Mouse (Mus musculus): ENCODE data around the gene Rybp. TPM values are rescaled to one million over a fixed set of nuclear protein-coding genes. Genes with fewer than 3 reads are reported as not detected.
A peak's percentile ranks its signal among the peaks of the same experiment; 100 is the strongest.

The Rybp gene
- 19.0 and 19.4 TPM in 2 replicates for polyA plus RNA-seq (2015; fragmentation: Nextera tagmentation; extraction: Ambion mirVana)

DNA sequence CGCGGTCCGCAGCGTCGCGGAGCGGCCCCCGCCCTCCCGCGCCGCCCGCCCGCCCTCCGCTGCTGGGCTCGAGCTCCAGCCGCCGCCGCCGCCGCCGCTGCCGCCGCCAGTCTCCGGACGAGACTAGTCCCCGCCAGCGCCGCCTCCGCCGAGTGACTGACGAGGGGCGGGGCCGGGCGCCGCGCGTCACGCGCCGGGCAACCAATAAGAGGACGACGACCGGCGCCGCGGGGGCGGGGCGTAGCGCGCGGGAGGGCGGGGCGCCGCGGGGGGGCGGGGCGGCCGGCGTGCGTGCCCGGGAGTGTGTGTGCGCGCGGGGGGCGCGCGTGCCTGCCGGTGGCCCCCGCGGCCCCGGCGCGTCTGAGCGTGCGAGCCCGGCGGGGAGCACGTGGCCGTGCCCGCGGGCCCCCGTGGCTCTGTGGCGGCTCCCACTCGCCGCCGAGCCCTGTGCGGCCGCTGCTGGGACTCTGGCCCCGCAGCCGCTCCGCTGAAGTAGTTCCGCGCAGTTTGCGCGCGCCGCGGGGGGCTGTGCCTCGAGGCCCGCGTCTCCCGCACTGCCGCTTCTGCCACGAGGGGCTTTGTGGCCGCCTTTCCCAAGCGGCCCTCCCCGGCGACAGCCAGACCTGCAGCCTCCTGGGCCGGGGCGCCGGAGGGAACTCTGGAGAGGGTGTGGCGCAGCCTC, at the start of gene Rybp:
Gene Rybp, minus strand, starts transcription at position 152 of the 682 bp plus-strand sequence.
- H3K4me2 ChIP-seq = peak within 1 kb of the TSS; percentile 99
- no peaks in the 10 kb centered on the region for H3K27me3 ChIP-seq (replicated peaks)
- H3K9me3 ChIP-seq = no peaks in the 10 kb centered on the region
- H3K9ac ChIP-seq = peak within 1 kb of the TSS; percentile 78
- H3K27ac ChIP-seq = peak within 1 kb of the TSS; percentile 96
- WGBS = under 1% methylated on average over 43 of the region's 112 CpGs
- ATAC-seq (ENCODE audit: insufficient read depth, low FRiP score, low read depth) = peak; percentile 94
- H3K4me1 ChIP-seq = peaks cover 10% of the 10 kb centered on the region
- peak within 1 kb of the TSS; percentile 73 for H3K4me3 ChIP-seq (replicated peaks)
- H3K36me3 ChIP-seq = no peaks in the 10 kb centered on the region

DNA sequence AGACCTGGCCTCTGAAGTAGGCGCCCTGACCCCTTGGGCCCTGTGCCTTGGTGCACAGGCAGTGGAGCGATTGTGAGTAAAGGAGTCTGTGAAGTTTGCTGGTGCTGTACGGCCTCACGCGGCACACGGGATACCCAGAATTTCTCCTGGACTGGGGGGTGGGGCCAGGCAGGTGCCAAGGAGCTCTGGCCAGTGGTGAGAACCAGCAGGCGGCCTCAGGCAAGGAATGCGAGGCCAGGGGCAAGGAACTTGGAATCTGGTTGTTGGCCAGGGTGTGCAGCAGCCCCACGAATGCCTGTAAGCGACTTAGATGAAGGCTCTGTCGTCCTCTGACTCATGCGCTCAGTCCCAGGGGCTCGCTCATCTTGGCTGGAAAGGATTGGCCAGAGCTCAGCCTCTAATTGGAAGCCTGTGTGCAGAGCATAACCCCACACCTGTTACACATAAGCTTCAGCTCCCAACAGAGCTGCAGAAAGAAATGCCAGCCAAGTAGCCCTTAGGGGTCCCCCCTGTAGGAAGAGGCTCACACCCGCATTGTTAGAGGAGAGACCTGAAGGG, 49.4 kb upstream of the Rybp start:
- Histone ChIP-seq H3K27me3 (replicated peaks) (no peaks in the 10 kb centered on the region), H3K9me3 (no peaks in the 10 kb centered on the region), H3K4me3 (replicated peaks) (no peak overlapping the region), H3K9ac (no peak overlapping the region), H3K4me2 (no peak overlapping the region), H3K36me3 (no peaks in the 10 kb centered on the region), H3K27ac (no peak overlapping the region), H3K4me1 (peaks cover 9% of the 10 kb centered on the region; the same call in 1 of the 2 replicates)
- 32% methylated on average over 14 of the region's 14 CpGs for WGBS
- ATAC-seq (ENCODE audit: insufficient read depth, low FRiP score, low read depth) = no peak

GRCm38 (mm10) chr6:100335506-100336144, 48.3 kb upstream of the Rybp start:
- WGBS = 20% methylated on average over 18 of the region's 18 CpGs
- Histone ChIP-seq H3K9me3 (no peaks in the 10 kb centered on the region), H3K4me2 (peak overlapping the region; percentile 21), H3K27ac (no peak overlapping the region; the same call in 1 of the 2 replicates), H3K36me3 (no peaks in the 10 kb centered on the region), H3K4me1 (peaks cover 9% of the 10 kb centered on the region; the same call in 1 of the 2 replicates), H3K4me3 (replicated peaks) (no peak overlapping the region), H3K9ac (no peak overlapping the region), H3K27me3 (replicated peaks) (no peaks in the 10 kb centered on the region)
- ATAC-seq (ENCODE audit: insufficient read depth, low FRiP score, low read depth) = 0 out of 2 replicates have a peak, but pooled peaks have one; percentile 47

- Histone ChIP-seq H3K9me3 (no peaks in the 10 kb centered on the region), H3K4me3 (replicated peaks) (no peak overlapping the region), H3K4me2 (no peak overlapping the region), H3K36me3 (no peaks in the 10 kb centered on the region), H3K4me1 (peaks cover 9% of the 10 kb centered on the region; the same call in 1 of the 2 replicates), H3K9ac (no peak overlapping the region), H3K27me3 (replicated peaks) (no peaks in the 10 kb centered on the region), H3K27ac (no peak overlapping the region)
- no peak for ATAC-seq (ENCODE audit: insufficient read depth, low FRiP score, low read depth)
- 75% methylated on average over 7 of the region's 7 CpGs for WGBS
These were observed 46.5 kb upstream of the Rybp start for GRCm38 (mm10) chr6:100333745-100334144.

GRCm38 (mm10) chr6:100332479-100332878, 45.2 kb upstream of the Rybp start:
- Histone ChIP-seq H3K27me3 (replicated peaks) (no peaks in the 10 kb centered on the region), H3K36me3 (no peaks in the 10 kb centered on the region), H3K27ac (no peak overlapping the region), H3K4me2 (no peak overlapping the region), H3K4me1 (peaks cover 9% of the 10 kb centered on the region; the same call in 1 of the 2 replicates), H3K9me3 (no peaks in the 10 kb centered on the region), H3K4me3 (replicated peaks) (no peak overlapping the region), H3K9ac (no peak overlapping the region)
- 78% methylated on average over 4 of the region's 4 CpGs for WGBS
- no peak for ATAC-seq (ENCODE audit: insufficient read depth, low FRiP score, low read depth)

DNA sequence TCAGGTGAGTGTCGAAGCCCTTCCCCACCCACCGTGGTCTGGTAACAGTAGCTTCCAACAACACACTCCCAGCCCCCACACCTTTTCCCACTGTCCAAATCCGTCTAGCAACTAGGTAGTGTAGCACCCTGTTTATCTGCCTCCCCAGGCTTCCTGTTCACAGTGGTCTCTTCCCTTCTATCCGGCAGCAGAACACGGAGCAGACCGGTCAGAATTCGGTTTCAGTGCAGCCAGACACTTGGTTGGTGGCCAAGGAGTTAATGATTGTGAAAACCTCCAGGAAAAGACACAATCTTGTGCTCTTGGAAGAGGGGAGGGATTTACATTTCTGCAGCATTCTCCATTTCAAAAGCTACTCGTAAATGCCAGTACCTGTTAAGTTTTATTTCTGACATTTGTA, 44.3 kb upstream of the Rybp start:
- H3K4me3 ChIP-seq (replicated peaks) = no peak overlapping the region
- WGBS = 38% methylated on average over 8 of the region's 8 CpGs
- H3K9ac ChIP-seq = no peak overlapping the region
- H3K9me3 ChIP-seq = no peaks in the 10 kb centered on the region
- peaks cover 5% of the 10 kb centered on the region; the same call in 1 of the 2 replicates for H3K4me1 ChIP-seq
- H3K36me3 ChIP-seq = no peaks in the 10 kb centered on the region
- H3K27ac ChIP-seq = no peak overlapping the region
- H3K27me3 ChIP-seq (replicated peaks) = no peaks in the 10 kb centered on the region
- no peak overlapping the region for H3K4me2 ChIP-seq
- no peak for ATAC-seq (ENCODE audit: insufficient read depth, low FRiP score, low read depth)

GRCm38 (mm10) chr6:100331055-100331454, 43.8 kb upstream of the Rybp start:
- no peak for ATAC-seq (ENCODE audit: insufficient read depth, low FRiP score, low read depth)
- WGBS = 80% methylated on average over 9 of the region's 9 CpGs
- no peak overlapping the region for H3K4me2 ChIP-seq

DNA sequence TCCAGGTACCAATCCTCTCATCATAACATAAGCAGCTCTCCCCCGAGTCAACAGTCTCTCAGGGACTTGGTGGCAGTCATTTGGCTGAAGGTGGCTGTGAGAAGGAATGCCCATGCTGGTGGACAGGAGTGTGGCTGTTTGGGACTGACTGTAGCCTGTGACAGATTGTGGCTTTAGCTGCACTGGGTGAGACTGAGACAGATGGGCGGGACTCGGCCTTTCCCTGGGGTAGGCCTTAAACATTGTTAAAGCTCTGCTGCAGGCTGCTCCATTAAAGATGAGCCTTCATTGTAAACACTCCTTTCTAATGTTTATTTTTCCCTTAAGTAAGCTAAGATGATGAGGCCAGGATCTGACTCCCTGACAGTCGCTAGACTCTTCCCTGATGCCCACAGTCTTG, 42.3 kb upstream of the Rybp start:
- Histone ChIP-seq H3K9ac (no peak overlapping the region), H3K27me3 (replicated peaks) (no peaks in the 10 kb centered on the region), H3K4me2 (no peak overlapping the region), H3K9me3 (no peaks in the 10 kb centered on the region), H3K27ac (no peak overlapping the region), H3K4me1 (no peaks in the 10 kb centered on the region), H3K4me3 (replicated peaks) (no peak overlapping the region), H3K36me3 (no peaks in the 10 kb centered on the region)
- ATAC-seq (ENCODE audit: insufficient read depth, low FRiP score, low read depth) = no peak
- 48% methylated on average over 4 of the region's 4 CpGs for WGBS

More at GRCm38 (mm10) chr6:100331055-100331454, 43.8 kb upstream of the Rybp start:
- Histone ChIP-seq H3K9me3 (no peaks in the 10 kb centered on the region), H3K36me3 (no peaks in the 10 kb centered on the region), H3K27me3 (replicated peaks) (no peaks in the 10 kb centered on the region), H3K4me3 (replicated peaks) (no peak overlapping the region), H3K4me1 (peaks cover 3% of the 10 kb centered on the region; the same call in 1 of the 2 replicates), H3K9ac (no peak overlapping the region), H3K27ac (no peak overlapping the region)

GRCm38 (mm10) chr6:100327050-100327449, 39.8 kb upstream of the Rybp start:
- WGBS = 38% methylated on average over 5 of the region's 5 CpGs
- Histone ChIP-seq H3K4me1 (no peaks in the 10 kb centered on the region), H3K36me3 (no peaks in the 10 kb centered on the region), H3K4me2 (no peak overlapping the region), H3K9ac (no peak overlapping the region), H3K27me3 (replicated peaks) (no peaks in the 10 kb centered on the region), H3K9me3 (no peaks in the 10 kb centered on the region), H3K4me3 (replicated peaks) (no peak overlapping the region), H3K27ac (no peak overlapping the region)
- peak; percentile 63; the same call in 1 of the 2 replicates for ATAC-seq (ENCODE audit: insufficient read depth, low FRiP score, low read depth)

GRCm38 (mm10) chr6:100323756-100324430, 36.6 kb upstream of the Rybp start:
- no peaks in the 10 kb centered on the region for H3K27me3 ChIP-seq (replicated peaks)
- no peak overlapping the region for H3K4me2 ChIP-seq
- ATAC-seq (ENCODE audit: insufficient read depth, low FRiP score, low read depth) = no peak
- no peak overlapping the region for H3K27ac ChIP-seq
- 68% methylated on average over 10 of the region's 10 CpGs for WGBS
- H3K4me3 ChIP-seq (replicated peaks) = no peak overlapping the region
- H3K4me1 ChIP-seq = no peaks in the 10 kb centered on the region
- no peak overlapping the region for H3K9ac ChIP-seq
- no peaks in the 10 kb centered on the region for H3K9me3 ChIP-seq
- H3K36me3 ChIP-seq = no peaks in the 10 kb centered on the region

DNA sequence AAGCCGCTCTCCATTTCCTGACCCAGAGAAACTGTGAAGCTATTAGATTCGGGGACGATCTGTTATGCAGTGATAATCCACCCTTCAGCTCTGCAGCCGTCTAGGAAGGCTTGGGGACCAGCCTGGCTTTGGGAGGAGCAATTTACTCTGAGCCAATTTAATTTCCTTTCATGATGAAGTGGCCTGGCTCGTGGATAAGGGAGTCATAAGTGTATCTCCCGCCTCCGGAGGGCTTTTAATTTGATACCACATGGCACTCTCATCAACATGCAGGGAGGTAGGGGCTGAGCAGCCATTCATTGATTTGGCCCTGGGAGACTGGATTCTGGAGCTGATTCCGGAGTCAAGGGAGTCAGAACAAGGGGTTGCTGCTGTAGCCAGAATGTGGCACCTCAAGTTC, 35.3 kb upstream of the Rybp start:
- H3K4me3 ChIP-seq (replicated peaks) = no peak overlapping the region
- no peak for ATAC-seq (ENCODE audit: insufficient read depth, low FRiP score, low read depth)
- no peak overlapping the region for H3K9ac ChIP-seq
- no peaks in the 10 kb centered on the region for H3K27me3 ChIP-seq (replicated peaks)
- no peaks in the 10 kb centered on the region for H3K4me1 ChIP-seq
- H3K4me2 ChIP-seq = no peak overlapping the region
- H3K27ac ChIP-seq = no peak overlapping the region
- WGBS = 43% methylated on average over 8 of the region's 8 CpGs
- H3K36me3 ChIP-seq = no peaks in the 10 kb centered on the region
- H3K9me3 ChIP-seq = no peaks in the 10 kb centered on the region
